Mouse (Mus musculus) thymus, adult 2 months (tissue): ENCODE data around the gene 4930467E23Rik.
"Not testable (repeated sequence)": the region's sequence is repeated elsewhere in the genome, so short reads cannot be mapped to it uniquely, and the experiment has no call there.

Experiments used
- CTCF ChIP-seq: fragments of 200-500 bp; IDR thresholded peaks from 2 replicates; pipeline ENCODE4 v1.5.1; 2012; ENCODE audit warnings: mild to moderate bottlenecking, control low read depth, low read length, moderate library complexity, borderline replicate concordance; ENCODE audit not compliant: control insufficient read depth, poor library complexity, insufficient read depth; ENCODE audit errors: extremely low read depth
- POLR2A ChIP-seq: fragments of 200-500 bp; IDR thresholded peaks from 2 replicates; pipeline ENCODE4 v1.6.1; 2012; ENCODE audit warnings: mild to moderate bottlenecking, low read length, control low read depth, moderate library complexity; ENCODE audit not compliant: control insufficient read depth, poor library complexity, insufficient read depth; ENCODE audit errors: extremely low read depth

GRCm38 (mm10) chr8:19682311-19682710 is 47.1 kb upstream of the 4930467E23Rik start:
- TF ChIP-seq POLR2A, CTCF: not testable (repeated sequence)
